Mouse (Mus musculus): ENCODE results near the gene Fbxl17.

GRCm38 (mm10) chr17:63370977-63371376 is 128.8 kb downstream of the Fbxl17 start:
- no peak for TF ChIP-seq CTCF (IDR thresholded peaks at IDR 0.05; ENCODE audit: low read depth, low read length)
- TF ChIP-seq GATA1 (IDR thresholded peaks at IDR 0.05; ENCODE audit: borderline replicate concordance, low read length) = no peak
- no peak for TF ChIP-seq TAL1 (conservative IDR thresholded peaks at IDR 0.05; ENCODE audit: low read depth, low read length)
